Comparison of ENCODE assay signal across 8 mouse cellular contexts in the genomic region with DNA sequence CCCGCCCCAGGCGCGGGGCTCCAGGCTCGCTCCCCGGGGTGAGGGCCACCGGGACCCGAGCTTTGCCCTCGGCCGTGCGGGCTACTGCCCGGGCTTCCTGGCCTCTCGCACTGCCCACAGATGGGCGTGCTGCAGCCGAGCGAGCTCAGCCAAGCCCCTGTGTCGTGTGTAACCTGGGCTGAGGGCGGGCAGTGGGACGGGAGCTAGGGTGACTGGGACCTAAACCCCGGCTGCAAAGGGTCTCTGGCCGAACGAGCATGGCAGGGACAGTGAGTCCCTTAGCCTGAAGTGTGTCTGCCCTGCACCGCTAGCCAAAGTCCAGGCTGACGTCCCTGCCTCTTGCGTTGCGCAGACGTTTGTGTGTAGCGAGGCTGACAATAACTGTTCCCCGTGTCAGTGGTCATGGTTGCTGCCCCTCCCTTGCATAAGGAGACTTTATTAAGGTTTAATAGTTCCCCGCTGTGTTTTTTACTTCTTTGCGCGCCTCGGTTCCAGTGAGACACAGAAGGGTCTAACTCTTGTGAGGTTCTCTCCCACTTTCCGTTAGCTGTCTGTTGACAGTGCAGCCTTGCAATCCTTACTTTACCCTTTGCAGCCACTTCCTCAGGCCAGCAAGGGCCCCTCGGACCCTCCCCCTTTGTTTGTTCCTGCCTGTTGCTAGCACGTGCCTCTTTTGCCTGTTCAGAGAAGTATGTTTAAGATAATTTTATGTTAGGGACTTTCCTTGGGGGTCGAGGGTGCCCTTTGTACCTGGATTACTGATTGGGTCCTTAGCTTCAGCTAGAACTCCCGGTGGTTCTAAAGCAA. TPM values are rescaled to one million over a fixed set of nuclear protein-coding genes. Genes with fewer than 3 reads are reported as not detected.
DNase-seq lines count a peak whose midpoint lies in the region; ATAC-seq lines count a peak whose summit lies in the region.

No protein-coding gene starts in this region.

- ATAC-seq in kidney, embryonic 16.5 days (ENCODE audit: low FRiP score, low TSS enrichment): peak; percentile 86
- peak; percentile 52 for ATAC-seq in forebrain, embryonic 16.5 days
- peak; percentile 76 for ATAC-seq in neural tube, embryonic 12.5 days (ENCODE audit: low FRiP score, low read depth)

- H3K4me3 ChIP-seq in kidney, embryonic 16.5 days (ENCODE audit: low read length): peak overlapping the region; percentile 91
- peak overlapping the region; percentile 72 for H3K4me3 ChIP-seq in forebrain, embryonic 16.5 days (replicated peaks; ENCODE audit: low read length)
- peak overlapping the region; percentile 76 for H3K4me3 ChIP-seq in neural tube, embryonic 12.5 days

- under 1% methylated on average over 37 of the region's 37 CpGs for WGBS in kidney, embryonic 16.5 days
- WGBS in forebrain, embryonic 16.5 days: under 1% methylated on average over 34 of the region's 37 CpGs
- whole genome bisulfite sequencing in neural tube, embryonic 12.5 days: under 1% methylated on average over 37 of the region's 37 CpGs

- H3K36me3 ChIP-seq in kidney, embryonic 16.5 days (ENCODE audit: insufficient read depth, low read length): peaks cover 28% of the 10 kb centered on the region
- peaks cover 10% of the 10 kb centered on the region for H3K36me3 ChIP-seq in forebrain, embryonic 16.5 days (ENCODE audit: control insufficient read depth, insufficient read depth)
- H3K36me3 ChIP-seq in neural tube, embryonic 12.5 days: peaks cover 34% of the 10 kb centered on the region

- H3K27me3 ChIP-seq in kidney, embryonic 16.5 days (ENCODE audit: insufficient read depth, low read length): peaks cover 4% of the 10 kb centered on the region; the same call in 1 of the 2 replicates
- H3K27me3 ChIP-seq in forebrain, embryonic 16.5 days (replicated peaks; ENCODE audit: control insufficient read depth, insufficient read depth, low read length): peaks cover 6% of the 10 kb centered on the region; the same call in 1 of the 2 replicates
- H3K27me3 ChIP-seq in neural tube, embryonic 12.5 days (replicated peaks): peaks cover 4% of the 10 kb centered on the region; the same call in 1 of the 2 replicates

- no peaks in the 10 kb centered on the region for H3K9me3 ChIP-seq in kidney, embryonic 16.5 days (ENCODE audit: low read length)
- no peaks in the 10 kb centered on the region for H3K9me3 ChIP-seq in forebrain, embryonic 16.5 days (ENCODE audit: control insufficient read depth, low read length)
- no peaks in the 10 kb centered on the region for H3K9me3 ChIP-seq in neural tube, embryonic 12.5 days

- H3K4me1 ChIP-seq in kidney, embryonic 16.5 days (ENCODE audit: insufficient read depth, low read length): peaks cover 12% of the 10 kb centered on the region
- H3K4me1 ChIP-seq in forebrain, embryonic 16.5 days (replicated peaks; ENCODE audit: control insufficient read depth, insufficient read depth, low read length): peaks cover 16% of the 10 kb centered on the region
- peaks cover 12% of the 10 kb centered on the region for H3K4me1 ChIP-seq in neural tube, embryonic 12.5 days

- DNase-seq in kidney, adult 9 months: no peak
- DNase-seq in R1 (ENCODE audit: low read depth, low spot score) (peak; percentile 32), liver (peak; percentile 28)
- no peak for DNase-seq in ovary, postnatal 36 days (ENCODE audit: low spot score)
- DNase-seq in adrenal gland, postnatal 25 days: no peak

- peak overlapping the region; percentile 93 for H3K27ac ChIP-seq in kidney, embryonic 16.5 days (ENCODE audit: low read length)
- peak overlapping the region; percentile 66 for H3K27ac ChIP-seq in forebrain, embryonic 16.5 days (ENCODE audit: low read length)
- peak overlapping the region; percentile 77 for H3K27ac ChIP-seq in neural tube, embryonic 12.5 days

- H3K9ac ChIP-seq in kidney, embryonic 16.5 days (replicated peaks; ENCODE audit: low read length): peak overlapping the region; percentile 91
- peak overlapping the region; percentile 83 for H3K9ac ChIP-seq in forebrain, embryonic 16.5 days (replicated peaks; ENCODE audit: low read depth, low read length)
- peak overlapping the region; percentile 92 for H3K9ac ChIP-seq in neural tube, embryonic 12.5 days

- peak overlapping the region; percentile 73 for H3K4me2 ChIP-seq in kidney, embryonic 16.5 days (replicated peaks; ENCODE audit: low read depth, low read length)
- H3K4me2 ChIP-seq in forebrain, embryonic 16.5 days (ENCODE audit: low read length): peak overlapping the region; percentile 92
- H3K4me2 ChIP-seq in neural tube, embryonic 12.5 days (replicated peaks): peak overlapping the region; percentile 87

RNA-seq across cellular contexts. Expression of a gene that starts 0.6 kb away (rescaled TPM):
- polyA plus RNA-seq in kidney, embryonic 16.5 days (2015; fragmentation: Nextera tagmentation; extraction: Ambion mirVana): 94.6 and 97.5 TPM in 2 replicates
- polyA plus RNA-seq in forebrain, embryonic 16.5 days (2015; fragmentation: Nextera tagmentation; extraction: Ambion mirVana): 62.1 and 66.1 TPM in 2 replicates
- 70.5 and 76.2 TPM in 2 replicates for polyA plus RNA-seq in neural tube, embryonic 12.5 days (2016; fragmentation: Nextera tagmentation; extraction: Ambion mirVana)
- 21.1 and 21.2 TPM in 2 replicates for total RNA-seq in adrenal gland, postnatal 25 days (2021)

RNA-seq across cellular contexts. Expression of a gene that starts 17.3 kb away (rescaled TPM):
- 14.1 and 14.3 TPM in 2 replicates for polyA plus RNA-seq in kidney, embryonic 16.5 days (2015; fragmentation: Nextera tagmentation; extraction: Ambion mirVana)
- 12.3 and 13.1 TPM in 2 replicates for polyA plus RNA-seq in forebrain, embryonic 16.5 days (2015; fragmentation: Nextera tagmentation; extraction: Ambion mirVana)
- 10.1 and 10.8 TPM in 2 replicates for polyA plus RNA-seq in neural tube, embryonic 12.5 days (2016; fragmentation: Nextera tagmentation; extraction: Ambion mirVana)
- 3.8 and 9.4 TPM in 2 replicates for total RNA-seq in adrenal gland, postnatal 25 days (2021)

RNA-seq across cellular contexts. Expression of a gene that starts 17.3 kb away (rescaled TPM):
- 16.1 and 17.6 TPM in 2 replicates for polyA plus RNA-seq in kidney, embryonic 16.5 days (2015; fragmentation: Nextera tagmentation; extraction: Ambion mirVana)
- 21.1 and 23.5 TPM in 2 replicates for polyA plus RNA-seq in forebrain, embryonic 16.5 days (2015; fragmentation: Nextera tagmentation; extraction: Ambion mirVana)
- 21.3 and 24.2 TPM in 2 replicates for polyA plus RNA-seq in neural tube, embryonic 12.5 days (2016; fragmentation: Nextera tagmentation; extraction: Ambion mirVana)
- total RNA-seq in adrenal gland, postnatal 25 days (2021): 29.1 and 31.1 TPM in 2 replicates

RNA-seq across cellular contexts. Expression of a gene that starts 53.9 kb away (rescaled TPM):
- polyA plus RNA-seq in kidney, embryonic 16.5 days (2015; fragmentation: Nextera tagmentation; extraction: Ambion mirVana): 16.8 and 21.9 TPM in 2 replicates
- polyA plus RNA-seq in forebrain, embryonic 16.5 days (2015; fragmentation: Nextera tagmentation; extraction: Ambion mirVana): 22.2 and 25.4 TPM in 2 replicates
- 36.1 and 38.9 TPM in 2 replicates for polyA plus RNA-seq in neural tube, embryonic 12.5 days (2016; fragmentation: Nextera tagmentation; extraction: Ambion mirVana)
- 54.7 and 56.0 TPM in 2 replicates for total RNA-seq in adrenal gland, postnatal 25 days (2021)

Comparison
In these comparisons a context has a peak if more than half of its experiments do, and no peak if none do; other contexts are left out.
1. DNase-seq: peak in R1 (single experiment) and liver (single experiment); none in kidney, adult 9 months (single experiment), ovary, postnatal 36 days (single experiment) and adrenal gland, postnatal 25 days (single experiment).
2. Peak in every context shown above with its lines, with median percentiles within 50 percentile points of each other: ATAC-seq, H3K27ac ChIP-seq, H3K4me2 ChIP-seq, H3K4me3 ChIP-seq and H3K9ac ChIP-seq.